ENCODE assay signal across 12 mouse cellular contexts in genomic region chr14:105980324-105980680, GRCm38 (mm10).
A peak's percentile ranks its signal among the peaks of the same experiment; 100 is the strongest.
DNase-seq lines count a peak whose midpoint lies in the region; ATAC-seq and TF ChIP-seq lines count a peak whose summit lies in the region.
"Had no signal": no experiment of that assay in that cellular context is flagged by ENCODE, and none has a peak within 500 bp of the region (broad histone marks: within the 10 kb centered on the region; RNA-seq: fewer than 3 reads in every experiment).

No protein-coding gene starts in this region.

- no peak overlapping the region for H3K4me2 ChIP-seq in kidney, embryonic 14.5 days (replicated peaks; ENCODE audit: low read depth, low read length)
- no peak overlapping the region for H3K4me2 ChIP-seq in embryonic facial prominence, embryonic 11.5 days (ENCODE audit: low read depth, low read length)
- 0 out of 2 replicates have a peak overlapping the region, but pooled peaks have one; percentile 8 for H3K4me2 ChIP-seq in limb, embryonic 14.5 days (replicated peaks; ENCODE audit: low read depth, low read length, severe bottlenecking)
- H3K4me2 ChIP-seq: heart, embryonic 11.5 days; midbrain, embryonic 15.5 days had no signal

- DNase-seq in kidney, adult 18-20 months = no peak
- DNase-seq in NIH3T3 (ENCODE audit: low read depth) = peak; percentile 14
- DNase-seq in embryonic facial prominence, embryonic 11.5 days (ENCODE audit: low spot score) = no peak
- DNase-seq in limb, embryonic 14.5 days (ENCODE audit: low spot score) = no peak
- no peak for DNase-seq in spleen, postnatal 36 days (ENCODE audit: low spot score in 2 of 2)
- no peak for DNase-seq in frontal cortex, postnatal 10 days (ENCODE audit: low spot score in 2 of 2)
- DNase-seq in left cerebral cortex, postnatal 36 days (ENCODE audit: low spot score in 2 of 2) = no peak
- DNase-seq: cerebellum, adult 8-10 months; liver, postnatal 0 days had no signal

- WGBS in kidney, embryonic 14.5 days = 11% methylated on average over 5 of the region's 5 CpGs
- 27% methylated on average over 5 of the region's 5 CpGs for WGBS in embryonic facial prominence, embryonic 11.5 days
- 18% methylated on average over 5 of the region's 5 CpGs for WGBS in limb, embryonic 14.5 days

- H3K9me3 ChIP-seq in kidney, embryonic 14.5 days (ENCODE audit: control insufficient read depth, low read length) = no peaks in the 10 kb centered on the region
- no peaks in the 10 kb centered on the region for H3K9me3 ChIP-seq in embryonic facial prominence, embryonic 11.5 days (replicated peaks; ENCODE audit: control insufficient read depth, low read length)
- no peaks in the 10 kb centered on the region for H3K9me3 ChIP-seq in limb, embryonic 14.5 days (ENCODE audit: control insufficient read depth, low read length)
- H3K9me3 ChIP-seq: midbrain, embryonic 15.5 days had no signal

- no peak for ATAC-seq in kidney, embryonic 14.5 days (ENCODE audit: low FRiP score, low TSS enrichment)
- peak; percentile 29; the same call in 1 of the 2 replicates for ATAC-seq in embryonic facial prominence, embryonic 11.5 days (replicated peaks; ENCODE audit: insufficient number of reproducible peaks, low FRiP score, low TSS enrichment, low read depth)
- no peak for ATAC-seq in limb, embryonic 14.5 days (ENCODE audit: low FRiP score, low read depth)
- ATAC-seq: liver, postnatal 0 days; midbrain, embryonic 15.5 days had no signal

- no peak overlapping the region for H3K9ac ChIP-seq in kidney, embryonic 14.5 days (ENCODE audit: low read depth, low read length)
- H3K9ac ChIP-seq in embryonic facial prominence, embryonic 11.5 days (replicated peaks; ENCODE audit: low read length) = no peak overlapping the region
- no peak overlapping the region for H3K9ac ChIP-seq in limb, embryonic 14.5 days (ENCODE audit: low read depth, low read length, severe bottlenecking)
- H3K9ac ChIP-seq: liver, postnatal 0 days; midbrain, embryonic 15.5 days had no signal

- H3K27me3 ChIP-seq in kidney, embryonic 14.5 days (ENCODE audit: control insufficient read depth, insufficient read depth, low read length) = no peaks in the 10 kb centered on the region
- H3K27me3 ChIP-seq in embryonic facial prominence, embryonic 11.5 days (ENCODE audit: control insufficient read depth, insufficient read depth, low read length) = no peaks in the 10 kb centered on the region
- H3K27me3 ChIP-seq in limb, embryonic 14.5 days (ENCODE audit: control insufficient read depth, insufficient read depth, low read length) = no peaks in the 10 kb centered on the region
- H3K27me3 ChIP-seq: midbrain, embryonic 15.5 days had no signal

- intact Hi-C loops in left cerebral cortex, postnatal 36 days (cut with DNase I) = no loop called here

- H3K4me1 ChIP-seq in kidney, embryonic 14.5 days (ENCODE audit: control insufficient read depth, insufficient read depth, low read length) = 0 out of 2 replicates have a peak, but pooled peaks cover 3% of the 10 kb centered on the region
- H3K4me1 ChIP-seq in embryonic facial prominence, embryonic 11.5 days (ENCODE audit: control insufficient read depth, insufficient read depth, low read length) = no peaks in the 10 kb centered on the region
- H3K4me1 ChIP-seq in limb, embryonic 14.5 days (ENCODE audit: control insufficient read depth, insufficient read depth, low read length) = peaks cover 8% of the 10 kb centered on the region; the same call in 1 of the 2 replicates
- H3K4me1 ChIP-seq: midbrain, embryonic 15.5 days had no signal

- no peak for TF ChIP-seq POLR2A in limb, embryonic 14.5 days (IDR thresholded peaks at IDR 0.05; ENCODE audit: borderline replicate concordance, extremely low read depth, insufficient read depth, insufficient read length)

- H3K27ac ChIP-seq in kidney, embryonic 14.5 days (ENCODE audit: low read depth, low read length) = peak overlapping the region; percentile 87
- 0 out of 2 replicates have a peak overlapping the region, but pooled peaks have one; percentile 17 for H3K27ac ChIP-seq in embryonic facial prominence, embryonic 11.5 days (replicated peaks; ENCODE audit: low read depth, low read length)
- H3K27ac ChIP-seq in limb, embryonic 14.5 days (replicated peaks; ENCODE audit: low read depth, low read length) = peak overlapping the region; percentile 80
- H3K27ac ChIP-seq: midbrain, embryonic 15.5 days had no signal

- no peaks in the 10 kb centered on the region for H3K36me3 ChIP-seq in kidney, embryonic 14.5 days (ENCODE audit: control insufficient read depth, insufficient read depth, low read length)
- no peaks in the 10 kb centered on the region for H3K36me3 ChIP-seq in embryonic facial prominence, embryonic 11.5 days (replicated peaks; ENCODE audit: control insufficient read depth, insufficient read depth, low read depth, low read length)
- no peaks in the 10 kb centered on the region for H3K36me3 ChIP-seq in limb, embryonic 14.5 days (ENCODE audit: control insufficient read depth, insufficient read depth, low read length)
- H3K36me3 ChIP-seq: midbrain, embryonic 15.5 days had no signal

- H3K4me3 ChIP-seq in kidney, embryonic 14.5 days (ENCODE audit: low read length) = no peak overlapping the region
- no peak overlapping the region for H3K4me3 ChIP-seq in embryonic facial prominence, embryonic 11.5 days (ENCODE audit: low read depth, low read length)
- no peak overlapping the region for H3K4me3 ChIP-seq in limb, embryonic 14.5 days (replicated peaks; ENCODE audit: low read length)
- H3K4me3 ChIP-seq: midbrain, embryonic 15.5 days had no signal

Comparison
In these comparisons a context has a peak if more than half of its experiments do, and no peak if none do; other contexts are left out.
1. H3K27ac ChIP-seq: peak in every context shown above with its lines; median percentile 87 in kidney, embryonic 14.5 days; 80 in limb, embryonic 14.5 days; 17 in embryonic facial prominence, embryonic 11.5 days.